Mouse (Mus musculus) olfactory bulb, adult 2 months (tissue): ENCODE results near the gene Serping1.

ENCODE experiments used
- CTCF ChIP-seq: fragments of 200-500 bp; IDR thresholded peaks from 2 replicates; pipeline ENCODE4 v1.5.1; 2012; ENCODE audit warnings: low read depth, mild to moderate bottlenecking, low read length, moderate library complexity; ENCODE audit not compliant: insufficient read depth
- POLR2A ChIP-seq: fragments of 200-500 bp; IDR thresholded peaks from 2 replicates; pipeline ENCODE4 v1.6.1; 2012; ENCODE audit warnings: mild to moderate bottlenecking, low read depth, low read length, moderate library complexity; ENCODE audit not compliant: insufficient read depth

- TF ChIP-seq POLR2A (no peak), CTCF (no peak)
These were observed 36.6 kb upstream of the Serping1 start for GRCm38 (mm10) chr2:84811880-84812279.
